Mouse (Mus musculus) CD8-positive naive resting alpha-beta T cell, adult 2 months (primary cell): ENCODE results near the gene Map3k7.
"Not testable (repeated sequence)": the region's sequence is repeated elsewhere in the genome, so short reads cannot be mapped to it uniquely, and the experiment has no call there.

Experiments used
- DNase-seq, 2 experiments: peaks; one replicate each; pipeline ENCODE4 v3.0.0; 2022; ENCODE audit warnings: low read depth in 2 of 2, low spot score in 2 of 2

Gene Map3k7

DNA sequence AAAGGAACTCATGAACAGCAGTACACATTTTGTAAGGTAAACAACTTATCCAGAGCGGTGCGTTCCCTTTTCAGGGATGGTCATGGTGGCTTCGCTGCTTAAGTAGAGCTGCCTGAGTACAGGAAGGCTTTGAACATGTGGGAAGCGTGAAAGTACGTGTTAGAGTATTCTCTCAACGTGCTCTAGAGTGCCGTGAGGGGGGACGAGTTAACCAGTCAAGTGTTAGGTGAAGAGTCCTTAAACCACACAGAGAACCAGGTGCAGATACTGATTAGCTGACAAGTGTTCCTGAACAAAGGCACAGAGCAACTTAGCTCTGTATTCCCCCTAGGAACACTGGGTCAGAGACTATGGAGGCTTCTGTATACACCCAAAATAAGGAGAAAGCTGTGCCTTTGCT, 18.0 kb downstream of the Map3k7 start:
- DNase-seq: no peak

- DNase-seq: no peak
Measured at GRCm38 (mm10) chr4:31993386-31993785, 29.5 kb downstream of the Map3k7 start.

- DNase-seq: no peak
Measured at GRCm38 (mm10) chr4:31993865-31994264, 30.0 kb downstream of the Map3k7 start.

DNA sequence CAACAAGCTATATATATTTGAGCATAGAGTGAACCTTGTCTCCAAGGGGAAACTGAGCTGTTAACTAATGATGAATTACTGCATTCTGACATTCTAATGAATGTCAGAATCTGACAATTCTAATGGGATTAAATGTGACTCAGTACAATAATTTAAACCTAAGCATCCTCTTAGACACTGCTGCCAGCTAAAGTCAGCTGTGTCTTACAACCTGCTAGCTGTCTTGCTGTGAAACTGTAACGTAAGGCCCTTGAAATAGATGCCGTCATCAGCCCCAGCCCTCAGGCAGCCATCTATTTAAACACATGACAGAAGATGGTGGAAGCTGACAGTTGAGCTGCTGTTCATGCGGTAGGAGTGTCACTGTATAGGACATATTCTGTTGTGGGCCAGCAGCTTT, 37.6 kb downstream of the Map3k7 start:
- DNase-seq: no peak

DNA sequence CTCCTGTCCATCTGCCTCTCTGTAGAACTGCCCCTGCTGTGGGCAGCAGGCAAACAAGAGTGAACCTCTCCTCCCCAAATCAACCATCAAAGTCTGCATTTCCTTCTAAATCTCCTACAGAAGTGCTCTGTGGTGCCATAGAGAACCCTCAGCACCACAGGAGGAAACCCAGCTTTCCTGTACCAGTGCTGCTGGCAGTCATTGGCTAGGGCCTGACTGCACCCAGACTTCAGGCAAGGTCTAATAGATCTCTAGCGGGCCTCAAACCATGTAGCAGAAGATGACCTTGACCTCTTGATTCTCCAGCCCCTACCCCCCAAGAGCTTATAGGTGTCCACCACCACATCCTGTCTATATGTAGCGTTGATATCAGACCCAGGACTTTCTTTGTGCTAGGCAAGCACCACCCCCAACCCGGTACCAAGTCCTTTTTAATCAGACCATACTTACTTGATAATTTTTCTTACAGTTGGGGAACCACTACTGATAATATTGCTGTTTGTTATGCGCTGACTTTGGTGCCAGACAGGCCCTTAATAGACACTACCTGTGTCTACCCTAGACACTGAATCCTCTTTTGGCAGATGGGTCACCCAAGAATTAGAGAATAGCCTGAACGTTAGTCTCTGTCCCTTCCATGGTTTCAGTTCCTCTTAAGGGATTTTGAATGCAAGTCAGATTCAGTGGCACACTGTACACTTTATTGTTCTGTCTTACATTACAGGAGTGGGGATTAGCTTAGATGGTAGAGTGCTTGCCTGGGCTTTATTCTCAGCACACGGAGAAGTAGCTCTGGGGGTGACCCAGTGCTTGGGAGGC, 41.1 kb downstream of the Map3k7 start:
- DNase-seq: no peak

GRCm38 (mm10) chr4:32007174-32007573, 43.3 kb downstream of the Map3k7 start:
- no peak for DNase-seq

GRCm38 (mm10) chr4:32008095-32008494, 44.2 kb downstream of the Map3k7 start:
- no peak for DNase-seq

GRCm38 (mm10) chr4:32010808-32011207, 46.9 kb downstream of the Map3k7 start:
- no peak for DNase-seq

GRCm38 (mm10) chr4:32011218-32011973, 47.5 kb downstream of the Map3k7 start:
- no peak for DNase-seq

DNA sequence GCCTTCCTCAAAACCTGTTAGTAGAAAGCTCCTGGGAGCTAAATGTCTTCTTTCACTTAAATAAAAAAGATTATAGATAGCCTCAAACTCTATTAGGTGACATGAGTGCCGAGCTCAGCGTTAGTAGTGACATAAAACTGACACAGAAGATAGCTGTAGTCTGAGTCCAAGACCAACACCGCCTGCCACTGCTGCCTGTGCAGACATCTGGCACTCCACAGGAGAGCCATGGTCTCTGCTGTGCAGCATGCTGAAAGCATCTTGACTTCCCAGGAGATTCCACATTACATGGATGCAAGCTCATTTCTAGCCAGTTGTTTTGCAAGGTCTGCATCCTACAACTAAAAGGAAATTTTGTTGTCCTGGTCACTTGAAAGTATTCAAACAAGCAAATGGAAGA, 57.2 kb downstream of the Map3k7 start:
- no peak for DNase-seq

DNA sequence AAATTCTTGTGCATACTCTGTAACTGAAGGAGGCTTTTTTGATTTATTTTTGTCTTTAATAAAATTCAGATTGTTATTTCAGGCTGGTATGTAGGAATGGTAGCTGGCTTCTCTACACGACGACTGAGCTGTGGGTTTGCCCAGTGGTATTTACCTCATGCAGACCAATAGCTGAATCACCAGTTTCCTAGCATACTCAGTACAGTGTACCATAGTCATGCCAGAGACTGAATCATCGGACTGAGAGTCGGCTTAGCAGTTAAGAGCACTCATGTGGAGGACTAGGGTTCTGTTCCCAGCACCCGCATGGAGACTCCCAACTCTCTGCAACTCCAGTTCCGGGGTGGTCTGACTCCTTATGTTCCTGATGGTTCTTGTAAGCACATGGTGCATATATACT, 58.4 kb downstream of the Map3k7 start:
- DNase-seq: no peak

GRCm38 (mm10) chr4:32024170-32024569, 60.3 kb downstream of the Map3k7 start:
- not testable (repeated sequence) for DNase-seq

DNA sequence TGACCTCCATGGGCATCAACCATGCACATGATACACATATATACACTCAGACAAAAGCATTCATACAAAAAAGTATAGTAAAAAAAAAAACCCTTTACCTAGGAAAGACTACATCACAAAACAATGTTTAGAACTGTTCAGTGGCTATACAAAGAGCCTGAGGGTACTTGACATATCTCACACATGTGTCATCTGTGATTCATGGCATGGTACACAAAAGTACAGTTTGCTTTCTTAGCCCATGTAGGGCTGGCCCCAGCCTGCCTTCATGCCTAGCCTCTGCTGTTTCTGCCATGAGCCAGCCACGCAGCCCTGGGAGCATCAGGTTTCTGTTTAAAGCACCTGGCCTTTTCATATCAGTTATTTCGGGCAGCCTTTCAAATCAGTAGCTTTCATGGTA, 61.2 kb downstream of the Map3k7 start:
- no peak for DNase-seq

DNA sequence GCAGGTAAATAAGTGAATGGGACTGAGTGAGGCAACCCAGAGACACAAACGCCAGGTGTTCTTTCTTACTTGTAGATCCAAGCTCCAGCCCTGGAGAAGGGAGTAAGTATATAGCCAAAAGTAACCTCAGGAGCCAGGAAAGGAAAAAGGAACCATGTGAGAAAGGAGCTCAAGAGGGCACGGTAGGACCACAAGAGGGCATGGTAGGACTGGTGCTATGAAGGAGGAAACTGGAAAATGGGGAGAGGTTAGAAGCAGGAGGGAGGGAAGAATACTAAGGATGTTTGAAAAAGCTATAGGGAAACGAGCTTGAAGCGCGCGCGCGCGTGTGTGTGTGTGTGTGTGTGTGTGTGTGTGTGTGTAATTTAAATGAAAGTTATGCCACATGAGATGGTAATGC, 63.2 kb downstream of the Map3k7 start:
- no peak for DNase-seq

DNA sequence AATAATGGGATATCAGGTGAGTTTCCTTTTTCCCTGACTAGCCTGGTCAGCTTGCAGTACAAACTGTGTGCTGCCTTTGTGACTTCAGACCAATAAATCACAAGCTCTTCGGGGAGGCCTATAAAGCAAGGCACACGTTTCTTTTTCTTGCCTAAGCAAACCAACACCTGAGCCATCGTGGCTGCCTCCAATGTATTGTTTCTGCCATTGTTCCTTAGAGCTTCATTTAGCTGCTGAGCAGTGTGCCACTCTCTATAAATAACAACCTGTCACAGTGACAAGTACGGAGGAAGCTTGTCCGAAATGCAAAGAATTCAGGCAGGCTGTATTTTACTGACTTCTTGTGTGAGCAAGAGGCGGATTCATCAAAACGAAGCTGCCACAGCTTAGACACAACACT, 73.4 kb downstream of the Map3k7 start:
- no peak for DNase-seq

GRCm38 (mm10) chr4:32041741-32042452, 78.0 kb downstream of the Map3k7 start:
- DNase-seq: no peak

DNA sequence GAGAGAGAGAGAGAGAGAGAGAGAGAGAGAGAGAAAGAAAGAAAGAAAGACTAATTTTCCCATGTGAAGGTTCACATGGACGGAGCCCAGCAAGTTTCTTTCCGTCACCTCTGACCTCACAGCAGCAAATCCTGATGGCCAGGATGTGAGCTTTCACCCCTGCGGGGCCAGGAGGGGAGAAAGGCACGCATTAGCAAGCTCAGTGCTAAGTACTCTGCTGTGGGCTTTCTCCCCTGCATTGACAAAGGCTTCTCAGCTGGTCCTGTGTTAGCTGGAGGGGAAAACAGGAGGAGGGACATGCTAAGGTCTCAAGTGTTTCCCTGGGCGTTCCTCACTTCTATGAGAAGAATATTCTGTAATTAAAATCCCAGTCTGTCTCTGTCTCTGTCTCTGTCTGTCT, 81.3 kb downstream of the Map3k7 start:
- no peak for DNase-seq

DNA sequence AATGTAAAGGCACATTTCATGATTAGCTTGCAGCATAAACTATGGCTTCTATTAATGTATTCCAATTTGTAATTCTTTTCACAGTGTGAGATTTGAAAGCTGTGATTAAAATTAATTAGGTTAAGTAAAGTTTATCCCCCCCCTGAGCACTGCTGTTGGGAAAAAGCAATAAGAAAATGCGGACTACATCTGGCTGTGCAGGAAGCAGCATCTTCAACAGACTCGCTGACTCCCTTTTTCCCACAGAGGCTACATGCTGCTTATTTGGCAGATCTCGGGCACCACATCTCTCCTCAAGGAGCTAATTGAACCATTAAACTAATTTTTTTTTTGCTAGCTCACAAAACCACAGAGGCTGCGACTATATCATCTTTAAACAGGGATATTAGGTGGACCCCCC, 85.9 kb downstream of the Map3k7 start:
- DNase-seq: no peak

DNA sequence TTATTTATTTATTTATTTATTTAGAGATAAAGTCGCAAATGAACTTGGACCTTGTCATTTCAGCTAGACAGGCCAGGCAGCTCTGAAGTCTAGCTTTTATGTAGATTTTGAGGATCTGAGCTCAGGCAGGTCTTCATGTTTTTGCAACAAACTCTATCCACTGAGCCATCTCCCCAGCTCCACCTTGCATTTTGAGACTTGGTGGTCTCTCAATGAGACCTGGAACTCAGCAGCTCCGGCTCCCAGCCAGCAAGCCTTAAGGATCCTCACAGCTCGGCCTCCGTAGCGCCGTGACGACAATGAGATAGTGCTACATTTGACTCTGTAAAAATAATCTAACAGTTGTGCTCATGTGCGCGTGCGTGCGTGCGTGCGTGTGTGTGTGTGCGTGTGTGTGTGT, 89.3 kb downstream of the Map3k7 start:
- no peak for DNase-seq

DNA sequence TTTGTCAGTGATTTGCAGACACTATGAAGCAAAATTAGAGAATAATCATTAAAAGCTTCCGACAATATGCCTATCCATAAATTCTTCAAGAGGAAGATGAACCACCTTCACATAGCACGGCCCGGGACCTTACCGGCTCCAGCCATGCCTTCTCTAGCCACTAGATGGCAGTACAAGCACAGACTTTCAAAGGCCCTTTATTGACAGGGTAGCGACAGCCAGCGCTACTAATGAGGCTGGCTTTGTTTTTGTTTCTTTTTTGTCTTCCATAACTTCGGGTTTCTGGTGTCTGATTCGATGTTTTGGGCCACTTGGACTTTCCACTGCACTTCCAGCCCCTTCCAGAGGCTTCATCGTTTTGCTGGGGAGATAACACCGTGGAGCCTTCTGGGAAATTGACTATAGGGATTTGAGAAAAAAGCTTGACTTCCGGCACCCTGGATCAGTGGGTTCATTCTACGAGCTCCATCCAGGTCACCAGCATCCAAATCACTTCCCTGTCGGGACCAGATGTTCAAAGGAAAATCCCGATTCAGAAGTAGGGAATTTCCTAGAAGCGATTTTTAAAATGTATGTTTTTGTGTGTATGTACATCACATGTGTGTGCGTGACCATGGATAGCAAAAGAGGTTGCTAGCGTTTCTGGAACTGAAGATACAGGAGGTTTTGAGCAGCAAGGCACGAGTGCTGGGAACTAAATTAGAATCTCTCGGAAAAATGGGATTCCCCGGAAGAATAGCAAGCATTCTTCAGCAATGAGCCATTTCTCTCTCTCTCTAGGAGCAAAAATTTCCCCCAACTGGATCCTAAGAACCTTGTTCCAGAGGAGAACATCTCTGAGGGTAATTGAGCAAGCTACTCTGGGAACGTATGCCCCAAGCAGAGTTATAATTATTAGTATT, 91.5 kb downstream of the Map3k7 start:
- DNase-seq: peak; percentile 80 to 88

DNA sequence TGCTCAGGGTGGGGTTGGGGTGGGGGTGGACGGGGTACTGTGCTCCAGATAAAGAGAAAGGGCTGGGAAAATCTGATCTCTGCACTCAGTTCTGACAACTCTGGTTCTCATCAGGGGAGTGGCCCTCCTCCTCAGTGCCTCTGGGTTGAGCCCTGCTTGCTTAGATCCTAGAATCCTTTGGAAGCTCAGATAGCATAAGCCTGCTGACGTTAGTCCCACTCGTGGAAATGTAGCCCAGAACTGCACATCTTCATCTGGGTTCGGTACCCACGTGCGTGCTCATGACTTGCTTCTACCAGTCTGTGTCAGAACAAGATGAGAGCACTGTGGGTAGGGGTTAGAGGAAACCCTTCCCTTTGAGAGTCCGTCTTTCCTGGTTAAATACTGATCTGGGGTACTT, 92.5 kb downstream of the Map3k7 start:
- no peak for DNase-seq
